Mouse (Mus musculus) megakaryocyte, embryonic 14.5 days (primary cell): ENCODE data around the gene Tubb3.

Source experiments
- FLI1 ChIP-seq: IDR thresholded peaks from 2 replicates; pipeline ENCODE4 v1.6.1; 2012; ENCODE audit warnings: low read length, inconsistent platforms, mixed read lengths
- GATA1 ChIP-seq: IDR thresholded peaks from 3 replicates; pipeline ENCODE4 v1.6.1; 2012; ENCODE audit warnings: mixed read lengths, low read length, inconsistent platforms, borderline replicate concordance

DNA sequence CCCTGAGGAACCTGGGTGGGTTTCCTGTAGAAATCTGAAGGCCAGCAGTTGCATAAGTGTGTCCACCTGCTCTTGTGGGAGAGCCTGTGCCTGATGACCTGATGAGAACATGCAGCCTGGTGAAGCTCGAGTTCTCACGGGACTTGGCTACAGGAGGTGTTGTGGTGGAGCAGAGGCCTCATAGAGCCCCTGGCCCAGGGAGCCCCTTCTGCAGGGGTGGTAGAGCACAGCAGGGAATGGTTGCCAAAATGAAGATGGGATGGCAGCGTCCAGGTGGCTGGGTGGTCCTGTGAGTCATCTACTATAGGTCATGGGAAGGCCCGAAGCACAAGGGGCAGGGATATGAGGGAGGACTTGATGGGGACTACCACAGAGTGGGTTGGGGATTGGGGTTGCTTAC lies 29.5 kb upstream of the Tubb3 start:
- no peak for TF ChIP-seq GATA1
- TF ChIP-seq FLI1: no peak
